Mouse (Mus musculus) kidney, postnatal 0 days (tissue): ENCODE data around the gene Mylk. TPM values are rescaled to one million over a fixed set of nuclear protein-coding genes. Genes with fewer than 3 reads are reported as not detected.
A peak's percentile ranks its signal among the peaks of the same experiment; 100 is the strongest.

Experiments used
- ATAC-seq: fragments of 200-750 bp; cut with Nextera tagmentation; replicated peaks from 2 replicates; pipeline ENCODE4 v1.8.0; 2017; ENCODE audit warnings: low read depth, moderate number of reproducible peaks, moderate TSS enrichment, moderate library complexity; ENCODE audit not compliant: low FRiP score
- DNase-seq: peaks from one replicate; pipeline ENCODE4 v3.0.0-alpha.2; 2016; ENCODE audit warnings: low spot score
- H3K27ac ChIP-seq: fragments of 300-500 bp; sonication (generic); 2 replicates; pipeline ENCODE4 v1.5.1; 2014; ENCODE audit warnings: mild to moderate bottlenecking
- H3K27me3 ChIP-seq: fragments of 300-500 bp; sonication (generic); 2 replicates; pipeline ENCODE4 v1.6.1; 2014; ENCODE audit warnings: low read length, mixed read lengths; ENCODE audit not compliant: insufficient read depth
- H3K36me3 ChIP-seq: fragments of 300-500 bp; sonication (generic); 2 replicates; pipeline ENCODE4 v1.6.1; 2014; ENCODE audit warnings: low read length, mixed read lengths; ENCODE audit not compliant: insufficient read depth
- H3K4me1 ChIP-seq: fragments of 300-500 bp; sonication (generic); replicated peaks from 2 replicates; pipeline ENCODE4 v1.6.1; 2014; ENCODE audit warnings: antibody characterized with exemption, low read length, mixed read lengths; ENCODE audit not compliant: insufficient read depth
- H3K4me2 ChIP-seq: fragments of 300-500 bp; sonication (generic); 2 replicates; pipeline ENCODE4 v1.6.1; 2014; ENCODE audit warnings: mild to moderate bottlenecking, low read length, moderate library complexity, mixed read lengths
- H3K4me3 ChIP-seq: fragments of 300-500 bp; sonication (generic); replicated peaks from 2 replicates; pipeline ENCODE4 v1.5.1; 2014; ENCODE audit warnings: low read depth, low read length
- H3K9ac ChIP-seq: fragments of 300-500 bp; sonication (generic); 2 replicates; pipeline ENCODE4 v1.6.1; 2014; ENCODE audit warnings: low read depth, low read length
- H3K9me3 ChIP-seq: fragments of 300-500 bp; sonication (generic); replicated peaks from 2 replicates; pipeline ENCODE4 v1.6.1; 2016; ENCODE audit warnings: low read length, inconsistent platforms, mixed read lengths
- CTCF ChIP-seq: IDR thresholded peaks from 2 replicates; pipeline ENCODE4 v1.5.1; 2016; ENCODE audit warnings: antibody characterized with exemption, low read depth, mild to moderate bottlenecking, moderate library complexity
- WGBS: fragments of 180-500 bp; shearing (Covaris S2); extraction: QIAGEN DNeasy Blood & Tissue Kit; methylation state at CpG from one replicate; pipeline ENCODE4 v1.1.7; 2014; 5-methylcytosine and 5-hydroxymethylcytosine counted together
- polyA plus RNA-seq: library from polyadenylated mRNA; unstranded; fragments of >200 nt; fragmentation: Nextera tagmentation; extraction: Ambion mirVana; gene quantifications from 2 replicates; pipeline ENCODE4 v1.2.1, GENCODE M21; 2015

Gene Mylk
- polyA plus RNA-seq, 1 experiment from 2014 or later: 68.5 TPM

GRCm38 (mm10) chr16:34934486-34934885, 189.5 kb downstream of the Mylk start:
- no peak overlapping the region for H3K4me2 ChIP-seq
- no peak for TF ChIP-seq CTCF
- DNase-seq: no peak
- peaks cover 13% of the 10 kb centered on the region for H3K4me1 ChIP-seq
- peaks cover 7% of the 10 kb centered on the region for H3K36me3 ChIP-seq
- H3K27me3 ChIP-seq: no peaks in the 10 kb centered on the region
- no peak overlapping the region for H3K4me3 ChIP-seq
- 56% methylated on average over 6 of the region's 6 CpGs for WGBS
- H3K9me3 ChIP-seq: no peaks in the 10 kb centered on the region
- ATAC-seq: no peak
- H3K9ac ChIP-seq: no peak overlapping the region
- H3K27ac ChIP-seq: 0 out of 2 replicates have a peak overlapping the region, but pooled peaks have one; percentile 5

GRCm38 (mm10) chr16:34935514-34936338, 190.7 kb downstream of the Mylk start:
- no peak overlapping the region for H3K4me2 ChIP-seq
- DNase-seq: peak; percentile 61

GRCm38 (mm10) chr16:34936339-34936810, 191.4 kb downstream of the Mylk start:
- 41% methylated on average over 9 of the region's 9 CpGs for WGBS
- H3K4me3 ChIP-seq: no peak overlapping the region
- TF ChIP-seq CTCF: no peak
- H3K27ac ChIP-seq: peak overlapping the region; percentile 85; the same call in 1 of the 2 replicates
- H3K9me3 ChIP-seq: no peaks in the 10 kb centered on the region
- no peak overlapping the region for H3K4me2 ChIP-seq
- no peak overlapping the region for H3K9ac ChIP-seq
- H3K27me3 ChIP-seq: no peaks in the 10 kb centered on the region
- no peak for DNase-seq
- H3K4me1 ChIP-seq: peaks cover 15% of the 10 kb centered on the region
- ATAC-seq: no peak
- H3K36me3 ChIP-seq: peaks cover 7% of the 10 kb centered on the region

More at GRCm38 (mm10) chr16:34935514-34936338, 190.7 kb downstream of the Mylk start:
- no peaks in the 10 kb centered on the region for H3K9me3 ChIP-seq
- no peak for ATAC-seq
- H3K27ac ChIP-seq: peak overlapping the region; percentile 68
- H3K36me3 ChIP-seq: peaks cover 7% of the 10 kb centered on the region
- H3K4me1 ChIP-seq: peaks cover 15% of the 10 kb centered on the region
- WGBS: 40% methylated on average over 9 of the region's 9 CpGs
- H3K4me3 ChIP-seq: no peak overlapping the region
- TF ChIP-seq CTCF: no peak
- H3K27me3 ChIP-seq: no peaks in the 10 kb centered on the region
- H3K9ac ChIP-seq: no peak overlapping the region

GRCm38 (mm10) chr16:34937611-34938010, 192.6 kb downstream of the Mylk start:
- ATAC-seq (peak; percentile 71), DNase-seq (peak; percentile 94)
- H3K4me1 ChIP-seq: peaks cover 15% of the 10 kb centered on the region
- H3K36me3 ChIP-seq: peaks cover 7% of the 10 kb centered on the region
- 33% methylated on average over 4 of the region's 4 CpGs for WGBS
- TF ChIP-seq CTCF: no peak
- no peak overlapping the region for H3K9ac ChIP-seq
- H3K27ac ChIP-seq: peak overlapping the region; percentile 85
- H3K27me3 ChIP-seq: no peaks in the 10 kb centered on the region
- H3K4me2 ChIP-seq: no peak overlapping the region
- H3K4me3 ChIP-seq: no peak overlapping the region
- no peaks in the 10 kb centered on the region for H3K9me3 ChIP-seq

GRCm38 (mm10) chr16:34938248-34938647, 193.2 kb downstream of the Mylk start:
- H3K36me3 ChIP-seq: peaks cover 6% of the 10 kb centered on the region; the same call in 1 of the 2 replicates
- H3K27me3 ChIP-seq: no peaks in the 10 kb centered on the region
- H3K4me1 ChIP-seq: peaks cover 15% of the 10 kb centered on the region
- ATAC-seq: 0 out of 2 replicates have a peak, but pooled peaks have one; percentile 29
- H3K4me3 ChIP-seq: no peak overlapping the region
- H3K9ac ChIP-seq: no peak overlapping the region
- H3K4me2 ChIP-seq: no peak overlapping the region
- 88% methylated on average over 2 of the region's 2 CpGs for WGBS
- no peak for TF ChIP-seq CTCF
- DNase-seq: no peak
- no peaks in the 10 kb centered on the region for H3K9me3 ChIP-seq
- H3K27ac ChIP-seq: peak overlapping the region; percentile 85

GRCm38 (mm10) chr16:34939951-34940350, 194.9 kb downstream of the Mylk start:
- Histone ChIP-seq H3K4me1 (peaks cover 15% of the 10 kb centered on the region), H3K27me3 (no peaks in the 10 kb centered on the region), H3K36me3 (0 out of 2 replicates have a peak, but pooled peaks cover 5% of the 10 kb centered on the region), H3K4me3 (no peak overlapping the region), H3K9me3 (no peaks in the 10 kb centered on the region), H3K27ac (no peak overlapping the region; the same call in 1 of the 2 replicates), H3K9ac (no peak overlapping the region), H3K4me2 (no peak overlapping the region)
- 61% methylated on average over 5 of the region's 5 CpGs for WGBS
- DNase-seq (no peak), ATAC-seq (no peak)
- TF ChIP-seq CTCF: no peak
